Comparison of ENCODE assay signal across 8 mouse cellular contexts in the genomic region with DNA sequence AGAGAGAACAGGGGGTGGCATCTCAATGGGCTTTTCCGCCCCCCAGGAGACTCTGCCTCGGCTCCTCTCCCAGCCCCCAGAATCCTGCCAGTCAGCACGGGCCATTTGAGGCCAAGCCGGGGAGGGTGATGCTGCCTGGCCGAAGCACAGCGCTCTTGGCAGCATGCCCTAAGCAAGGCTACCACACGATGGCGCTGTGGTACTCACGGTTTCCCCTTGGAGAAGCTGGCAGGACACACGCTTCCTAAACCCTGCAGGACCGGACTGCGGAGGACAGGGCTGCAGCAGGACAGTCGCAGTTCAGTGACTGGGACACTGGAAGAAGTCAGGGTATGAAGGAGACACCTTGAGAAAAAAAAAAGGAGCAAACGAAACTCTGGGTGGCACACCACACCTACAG. TPM values are rescaled to one million over a fixed set of nuclear protein-coding genes. Genes with fewer than 3 reads are reported as not detected.
DNase-seq lines count a peak whose midpoint lies in the region; ATAC-seq lines count a peak whose summit lies in the region.

No protein-coding gene starts in this region.

- peak; percentile 93 for DNase-seq in ZHBTc4 (ENCODE audit: low read depth, low spot score)
- DNase-seq in embryo, embryonic 10 days (ENCODE audit: low spot score), result peak; percentile 99
- DNase-seq in gastrocnemius, postnatal 14 days, result peak; percentile 96
- peak; percentile 87 to 99 for DNase-seq in left cerebral cortex, adult 9 months (ENCODE audit: low spot score in 2 of 2)
- DNase-seq in right cerebral cortex, adult 2 months (ENCODE audit: low spot score in 2 of 2), result peak; percentile 99 to 100
- DNase-seq in urinary bladder, postnatal 10 days (ENCODE audit: low spot score), result peak; percentile 97

- peaks cover 27% of the 10 kb centered on the region for H3K27me3 ChIP-seq in megakaryocyte, embryonic 14.5 days (replicated peaks)

- intact Hi-C loops in gastrocnemius, postnatal 14 days (cut with DNase I; ENCODE audit: low total_unique reads), result loop anchor here (5.0 to 10.0 kb wide), 2 partner anchors 34 to 181 kb away; no protein-coding TSS in a partner anchor

- peaks cover 36% of the 10 kb centered on the region for H3K36me3 ChIP-seq in megakaryocyte, embryonic 14.5 days (replicated peaks; ENCODE audit: low read length)

- H3K4me1 ChIP-seq in megakaryocyte, embryonic 14.5 days, result peaks cover 60% of the 10 kb centered on the region

- peak overlapping the region; percentile 81 for H3K4me3 ChIP-seq in megakaryocyte, embryonic 14.5 days (replicated peaks)

- ATAC-seq in inflammation-experienced regulatory T-cells, adult 6 months, result peak; percentile 36

- no peaks in the 10 kb centered on the region for H3K9me3 ChIP-seq in megakaryocyte, embryonic 14.5 days

RNA-seq across cellular contexts. Expression of a gene that starts 5.0 kb away (rescaled TPM):
- total RNA-seq in gastrocnemius, postnatal 14 days (2021), result 100 to 1,000 TPM; 221 to 245 TPM
- 100 to 1,000 TPM; 178 to 243 (median 221) TPM for polyA plus RNA-seq in inflammation-experienced regulatory T-cells, adult 6 months (2017; shearing (Covaris generic))
- polyA plus RNA-seq in megakaryocyte, embryonic 14.5 days (2012; ENCODE audit: insufficient read depth, low replicate concordance), result 186 and 405 TPM in 2 replicates

RNA-seq across cellular contexts. Expression of a gene that starts 22.8 kb away (rescaled TPM):
- 1 to 10 TPM; 1.2 to 1.6 TPM for total RNA-seq in gastrocnemius, postnatal 14 days (2021)
- polyA plus RNA-seq in inflammation-experienced regulatory T-cells, adult 6 months (2017; shearing (Covaris generic)), result 1 to 10 TPM; 1.5 to 4.6 (median 2.5) TPM
- 0.66 TPM in 1 of 2 replicates, not detected in the other for polyA plus RNA-seq in megakaryocyte, embryonic 14.5 days (2012; ENCODE audit: insufficient read depth, low replicate concordance)

RNA-seq across cellular contexts. Expression of a gene that starts 36.8 kb away (rescaled TPM):
- total RNA-seq in gastrocnemius, postnatal 14 days (2021), result 10 to 100 TPM; 67.7 to 73.6 TPM
- polyA plus RNA-seq in inflammation-experienced regulatory T-cells, adult 6 months (2017; shearing (Covaris generic)), result 100 to 1,000 TPM; 129 to 182 (median 175) TPM
- polyA plus RNA-seq in megakaryocyte, embryonic 14.5 days (2012; ENCODE audit: insufficient read depth, low replicate concordance), result 15.2 and 40.0 TPM in 2 replicates

Comparison
In these comparisons a context has a peak if more than half of its experiments do, and no peak if none do; other contexts are left out.
1. Peak in every context shown above with its lines: DNase-seq, ATAC-seq and H3K4me3 ChIP-seq.